Mouse (Mus musculus): ENCODE data around the gene Cfap43.

Cfap43 gene

DNA sequence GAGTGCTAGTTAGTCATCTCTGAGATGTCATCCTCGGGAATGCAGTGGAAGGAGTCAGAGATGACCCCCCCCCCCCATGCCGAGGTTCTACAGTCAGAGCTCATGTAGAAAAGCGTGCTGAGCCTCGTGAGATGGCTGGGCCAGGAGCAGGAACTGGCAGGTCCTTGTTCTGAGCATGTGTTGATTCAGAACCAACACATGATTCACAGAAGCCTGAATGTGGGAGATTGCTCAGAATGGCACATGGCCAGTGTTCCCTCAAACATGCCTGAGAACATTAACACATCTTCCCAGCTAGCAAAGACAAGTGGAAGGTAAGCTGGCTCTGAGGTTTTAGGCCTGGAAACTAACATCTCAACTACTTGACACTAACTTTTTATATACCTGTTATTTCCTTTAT lies 208.7 kb downstream of the Cfap43 start:
- peak; percentile 89 for DNase-seq (ENCODE audit: low read depth)

DNA sequence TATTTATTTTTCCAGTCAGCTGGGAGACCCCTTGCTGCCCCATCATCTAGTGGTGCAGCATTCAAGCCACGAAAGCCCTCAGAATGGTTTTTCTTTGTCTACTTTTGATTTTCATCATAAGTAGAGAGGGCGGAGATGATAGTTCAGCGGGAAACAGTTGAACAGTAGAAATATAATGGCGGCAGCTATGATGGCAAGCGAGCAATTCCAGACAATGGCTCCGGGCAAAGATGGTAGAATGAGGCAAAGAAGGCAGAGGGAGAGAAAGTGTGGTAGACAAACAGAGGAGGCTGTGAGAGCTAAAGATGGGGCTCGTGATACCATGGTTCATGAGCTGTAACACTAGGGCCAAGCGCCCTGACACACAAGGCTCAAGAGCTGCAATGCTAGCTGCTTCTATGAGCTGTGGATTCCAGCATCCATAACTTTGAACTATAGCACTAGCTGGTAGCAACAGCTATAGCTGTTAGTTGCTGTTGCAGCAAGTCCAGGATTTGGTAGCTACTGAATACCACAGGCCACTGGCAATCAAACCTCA lies 213.2 kb downstream of the Cfap43 start:
- DNase-seq (ENCODE audit: low read depth) = no peak

DNA sequence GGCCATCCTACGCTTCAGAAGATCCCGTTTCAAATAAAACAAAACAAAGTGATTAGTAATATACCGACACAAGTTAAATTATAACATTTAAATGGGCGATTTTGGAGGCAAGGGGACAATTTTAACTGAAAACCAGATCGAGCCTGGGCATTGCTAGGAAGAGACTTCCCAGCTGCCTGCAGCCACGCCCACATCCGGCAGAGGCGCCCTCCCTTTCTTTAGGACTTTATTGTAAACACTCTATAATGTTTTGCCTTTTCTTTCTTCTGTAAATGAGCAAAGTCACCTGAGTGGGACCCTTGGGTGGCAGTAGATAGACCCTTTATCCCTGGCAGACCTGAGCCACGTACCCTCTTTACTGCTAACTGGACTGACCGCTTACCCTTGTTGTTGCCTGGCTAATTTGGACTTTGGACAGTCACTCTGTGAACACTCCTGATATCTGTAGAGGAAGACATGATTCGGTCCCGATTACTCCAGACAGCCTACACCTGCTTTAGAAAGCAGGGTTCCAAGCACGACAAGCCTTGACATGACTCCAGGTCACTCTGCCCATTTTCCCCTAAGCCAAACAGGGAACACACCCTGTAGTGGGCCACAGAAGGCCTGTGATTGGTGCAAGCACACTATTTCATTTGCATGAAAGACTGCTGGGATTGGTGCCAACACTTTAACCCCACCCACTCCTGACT lies 213.9 kb downstream of the Cfap43 start:
- DNase-seq (ENCODE audit: low read depth) = no peak

DNA sequence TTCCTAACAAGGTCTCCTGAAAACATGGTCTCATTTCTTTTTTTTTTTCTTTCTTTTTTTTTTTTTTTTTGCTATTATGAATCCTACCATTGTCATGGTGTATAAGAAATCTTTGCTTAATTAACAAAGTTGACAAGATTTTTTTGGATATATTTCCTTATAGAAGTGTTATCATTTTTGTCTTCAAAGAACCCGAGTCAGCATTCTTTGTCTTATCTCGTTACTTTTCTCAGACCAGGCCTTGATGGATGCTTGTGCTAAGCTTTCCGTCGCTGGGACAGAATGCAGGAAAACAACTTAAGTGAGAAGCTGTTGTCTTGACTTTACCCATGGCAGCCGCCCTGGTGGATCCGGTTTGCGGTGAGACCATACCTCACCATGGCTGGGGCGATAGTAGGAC lies 218.6 kb downstream of the Cfap43 start:
- no peak for DNase-seq (ENCODE audit: low read depth)

DNA sequence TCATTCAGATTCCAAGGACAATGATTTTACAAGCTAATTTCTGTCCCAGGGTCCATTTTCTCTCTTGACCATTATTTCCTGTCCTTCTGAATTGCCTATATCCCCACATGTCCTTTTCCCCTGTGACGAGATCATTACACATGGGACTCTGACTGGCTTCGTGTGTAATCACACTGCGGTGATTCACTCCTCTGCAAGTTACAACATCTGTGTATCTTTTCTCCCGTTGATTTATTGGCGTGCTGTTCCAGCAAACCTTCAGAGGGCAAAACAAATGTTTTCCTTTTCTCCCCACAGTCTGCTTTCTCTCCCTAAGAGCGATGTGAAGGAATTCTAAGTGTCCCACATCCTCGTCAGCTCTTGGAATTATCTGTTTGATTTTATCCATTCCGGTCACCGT lies 219.3 kb downstream of the Cfap43 start:
- peak; percentile 95 for DNase-seq (ENCODE audit: low read depth)

DNA sequence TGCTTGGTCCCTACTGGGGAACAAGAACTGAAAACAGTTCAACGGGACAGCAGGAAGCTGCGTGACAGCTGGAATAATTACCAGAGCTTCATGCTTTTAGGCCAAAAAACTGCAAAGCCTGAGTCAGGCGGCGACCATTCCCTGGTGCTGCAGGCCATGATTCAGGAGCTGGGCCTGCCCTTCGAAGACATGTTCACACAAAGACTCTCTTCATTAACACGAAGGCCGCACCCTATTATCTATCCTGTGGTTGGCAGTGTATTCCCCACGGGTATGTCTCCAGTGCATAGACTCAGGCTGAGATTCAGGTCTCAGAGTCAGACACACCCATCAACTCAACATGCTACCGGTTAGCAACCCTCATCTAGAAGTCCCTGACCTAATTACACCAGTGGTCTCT lies 220.8 kb downstream of the Cfap43 start:
- peak; percentile 69 for DNase-seq (ENCODE audit: low read depth)

DNA sequence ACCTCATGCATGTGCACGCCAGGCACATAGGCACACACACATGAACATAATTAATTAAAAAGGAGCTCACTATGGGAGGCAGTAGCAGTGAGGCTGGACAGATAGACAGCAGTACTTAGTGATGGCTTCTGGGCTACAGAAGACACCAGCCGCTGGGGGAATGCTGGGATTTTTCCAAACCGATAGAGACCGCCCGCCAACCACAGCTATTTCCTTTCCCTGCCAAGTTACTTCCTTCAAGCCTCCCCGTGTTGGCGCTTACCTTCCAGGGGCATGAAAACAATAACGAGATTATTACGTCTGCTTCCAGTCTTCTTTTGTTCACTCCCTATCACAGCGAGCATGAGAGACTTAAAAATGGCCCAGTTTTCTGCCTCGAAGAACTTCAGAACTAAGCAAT lies 222.0 kb downstream of the Cfap43 start:
- no peak for DNase-seq (ENCODE audit: low read depth)

DNA sequence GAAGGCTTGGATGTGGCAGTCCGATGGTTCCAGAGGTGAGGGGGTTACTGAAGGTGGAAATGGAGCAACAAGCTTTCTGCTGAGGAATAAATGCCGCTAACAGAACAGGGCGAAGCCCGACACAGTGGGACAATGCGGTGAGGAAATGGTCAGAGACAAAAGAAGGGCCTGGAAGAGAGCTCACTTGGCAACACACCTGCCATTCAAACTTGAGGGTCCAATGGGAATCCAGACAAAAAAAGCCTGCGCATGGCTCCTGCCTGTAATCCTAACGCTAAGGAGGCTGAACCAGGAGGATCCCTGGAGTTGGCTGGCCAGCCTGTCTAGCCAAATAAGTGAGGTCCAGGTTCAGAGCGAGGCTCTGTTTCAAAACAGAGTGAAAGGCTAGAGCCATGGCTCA lies 222.7 kb downstream of the Cfap43 start:
- no peak for DNase-seq (ENCODE audit: low read depth)

DNA sequence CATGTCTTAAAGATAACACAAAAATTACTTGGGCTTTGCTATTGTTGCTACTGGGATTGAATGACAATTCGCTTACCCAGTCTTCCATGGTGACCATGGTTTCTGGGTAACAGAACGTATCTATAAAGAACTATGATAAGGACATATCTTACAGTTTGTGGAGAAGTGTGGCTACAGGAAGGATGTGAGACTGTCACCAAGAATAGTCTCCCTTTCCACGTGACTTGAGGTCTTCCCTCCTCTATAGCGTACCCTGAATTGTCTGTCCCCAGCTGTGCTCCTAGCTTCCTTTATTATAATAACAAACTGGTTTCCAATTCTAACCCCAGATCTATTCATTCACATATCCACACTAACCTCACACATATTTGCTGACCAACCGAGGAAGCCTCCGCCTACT lies 223.4 kb downstream of the Cfap43 start:
- DNase-seq (ENCODE audit: low read depth) = no peak

DNA sequence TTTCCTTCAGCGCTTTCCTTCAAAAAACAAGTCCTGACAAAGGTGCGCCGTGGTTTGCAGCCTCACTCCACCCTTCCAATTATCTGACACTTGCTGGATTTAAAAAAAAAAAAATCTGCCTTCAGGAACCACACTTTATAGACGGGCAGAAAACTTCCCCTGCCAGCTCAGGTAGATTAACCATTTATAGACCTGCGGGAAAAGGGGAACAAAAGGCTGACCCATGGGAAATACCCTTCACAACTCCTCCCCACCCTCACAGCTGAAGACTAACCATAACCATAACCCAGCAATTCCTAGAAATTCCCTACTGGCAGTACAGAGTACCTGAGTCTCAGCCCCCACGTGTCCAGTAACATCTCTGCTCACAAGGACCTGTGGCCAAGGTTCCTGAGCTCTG lies 227.1 kb downstream of the Cfap43 start, which contains the start of gene Col17a1:
Gene Col17a1, minus strand, starts transcription at position 101 of the 400 bp plus-strand sequence.
- DNase-seq (ENCODE audit: low read depth) = no peak

DNA sequence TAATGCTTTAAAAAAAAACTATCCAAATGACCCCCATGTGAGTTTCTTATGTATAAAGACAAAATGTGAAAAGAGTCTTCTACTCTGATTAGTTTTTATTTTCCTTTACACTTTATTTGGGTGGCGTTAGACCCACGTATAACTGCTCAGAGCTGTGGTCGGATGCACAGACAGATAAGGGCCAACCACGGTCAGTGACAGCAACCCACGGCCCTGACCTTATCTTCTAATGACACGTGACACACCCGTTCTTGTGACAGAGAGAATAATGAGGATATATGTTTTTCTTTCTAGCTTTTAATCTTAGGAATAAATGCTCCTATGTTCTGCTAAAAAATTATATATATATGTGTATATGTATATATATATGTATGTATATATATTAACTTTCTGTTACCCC lies 229.5 kb downstream of the Cfap43 start:
- DNase-seq (ENCODE audit: low read depth) = no peak

Data from NIH3T3 (cell line).